Mouse (Mus musculus) intestine, embryonic 14.5 days (tissue): ENCODE results near the gene Ubtd2. TPM values are rescaled to one million over a fixed set of nuclear protein-coding genes. Genes with fewer than 3 reads are reported as not detected.

Experiments used
- ATAC-seq: fragments of 200-750 bp; cut with Nextera tagmentation; replicated peaks from 2 replicates; pipeline ENCODE4 v1.8.0; 2017; ENCODE audit warnings: low read depth, moderate number of reproducible peaks, moderate TSS enrichment, moderate library complexity; ENCODE audit not compliant: low FRiP score, low TSS enrichment
- DNase-seq: peaks from one replicate; pipeline ENCODE4 v3.0.0-alpha.2; 2018; ENCODE audit warnings: low spot score
- H3K27ac ChIP-seq: fragments of 300-500 bp; sonication (generic); 2 replicates; pipeline ENCODE4 v1.5.1; 2014; ENCODE audit warnings: low read depth, mild to moderate bottlenecking, control low read depth
- H3K27me3 ChIP-seq: fragments of 300-500 bp; sonication (generic); replicated peaks from 2 replicates; pipeline ENCODE4 v1.6.1; 2014; ENCODE audit warnings: low read length, control low read depth; ENCODE audit not compliant: control insufficient read depth, insufficient read depth
- H3K36me3 ChIP-seq: fragments of 300-500 bp; sonication (generic); 2 replicates; pipeline ENCODE4 v1.6.1; 2014; ENCODE audit warnings: low read length, control low read depth; ENCODE audit not compliant: control insufficient read depth, insufficient read depth
- H3K4me1 ChIP-seq: fragments of 300-500 bp; sonication (generic); replicated peaks from 2 replicates; pipeline ENCODE4 v1.6.1; 2014; ENCODE audit warnings: low read length, control low read depth, mixed read lengths; ENCODE audit not compliant: control insufficient read depth, insufficient read depth
- H3K4me2 ChIP-seq: fragments of 300-500 bp; sonication (generic); 2 replicates; pipeline ENCODE4 v1.6.1; 2014; ENCODE audit warnings: low read length
- H3K4me3 ChIP-seq: fragments of 300-500 bp; sonication (generic); 2 replicates; pipeline ENCODE4 v1.5.1; 2014; ENCODE audit warnings: low read depth, low read length, control low read depth, mixed read lengths
- H3K9ac ChIP-seq: fragments of 300-500 bp; sonication (generic); 2 replicates; pipeline ENCODE4 v1.6.1; 2014; ENCODE audit warnings: mild to moderate bottlenecking, low read length
- H3K9me3 ChIP-seq: fragments of 300-500 bp; sonication (generic); 2 replicates; pipeline ENCODE4 v1.6.1; 2016; ENCODE audit warnings: low read length, control low read depth; ENCODE audit not compliant: control insufficient read depth
- WGBS: fragments of 180-500 bp; shearing (Covaris S2); extraction: QIAGEN DNeasy Blood & Tissue Kit; methylation state at CpG from one replicate; pipeline ENCODE4 v1.1.7; 2014; 5-methylcytosine and 5-hydroxymethylcytosine counted together
- polyA plus RNA-seq: library from polyadenylated mRNA; unstranded; fragments of >200 nt; fragmentation: Nextera tagmentation; extraction: Ambion mirVana; gene quantifications from 2 replicates; pipeline ENCODE4 v1.2.1, GENCODE M21; 2014

Gene Ubtd2
- polyA plus RNA-seq, 1 experiment from 2014 or later, result 48.6 TPM

- whole genome bisulfite sequencing, result 59% methylated on average over 2 of the region's 2 CpGs
These were observed 26.4 kb downstream of the Ubtd2 start for GRCm38 (mm10) chr11:32481525-32481924.

DNA sequence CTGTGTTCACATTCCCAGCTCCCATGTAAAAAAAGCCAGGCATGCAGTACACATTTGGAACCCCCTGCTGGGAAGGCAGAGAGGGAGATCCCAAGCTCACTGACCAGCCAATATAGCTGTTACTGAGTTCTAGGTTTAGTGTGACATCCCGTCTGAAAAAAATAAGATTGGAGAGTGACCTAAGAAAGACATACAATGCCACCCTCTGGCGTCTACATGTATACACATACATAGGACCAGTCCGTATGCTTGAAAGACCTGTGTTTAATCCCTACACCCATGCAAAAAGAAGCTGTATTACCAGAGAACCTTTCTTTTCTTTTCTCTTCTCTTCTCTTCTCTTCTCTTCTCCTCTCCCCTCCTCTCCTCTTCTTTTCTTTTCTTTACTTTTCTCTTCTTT is 30.1 kb downstream of the Ubtd2 start:
- Histone ChIP-seq H3K36me3 (no peaks in the 10 kb centered on the region), H3K4me2 (no peak overlapping the region), H3K27me3 (no peaks in the 10 kb centered on the region), H3K4me3 (no peak overlapping the region), H3K27ac (no peak overlapping the region), H3K9ac (no peak overlapping the region), H3K4me1 (peaks cover 19% of the 10 kb centered on the region), H3K9me3 (no peaks in the 10 kb centered on the region)
- DNase-seq (no peak), ATAC-seq (no peak)
- WGBS, result 66% methylated on average over 3 of the region's 3 CpGs

More at GRCm38 (mm10) chr11:32481525-32481924, 26.4 kb downstream of the Ubtd2 start:
- DNase-seq, result no peak
- no peak for ATAC-seq
- H3K4me1 ChIP-seq, result no peaks in the 10 kb centered on the region; the same call in 1 of the 2 replicates
- no peak overlapping the region for H3K9ac ChIP-seq
- no peaks in the 10 kb centered on the region for H3K36me3 ChIP-seq
- H3K4me3 ChIP-seq, result no peak overlapping the region
- no peak overlapping the region for H3K27ac ChIP-seq
- H3K27me3 ChIP-seq, result no peaks in the 10 kb centered on the region
- no peaks in the 10 kb centered on the region for H3K9me3 ChIP-seq
- no peak overlapping the region for H3K4me2 ChIP-seq

GRCm38 (mm10) chr11:32486621-32487020 is 31.5 kb downstream of the Ubtd2 start:
- ATAC-seq (no peak), DNase-seq (no peak)
- Histone ChIP-seq H3K4me2 (no peak overlapping the region), H3K36me3 (no peaks in the 10 kb centered on the region), H3K27me3 (no peaks in the 10 kb centered on the region), H3K9ac (no peak overlapping the region), H3K4me1 (peaks cover 23% of the 10 kb centered on the region), H3K4me3 (no peak overlapping the region), H3K27ac (no peak overlapping the region), H3K9me3 (no peaks in the 10 kb centered on the region)
- 44% methylated on average over 3 of the region's 3 CpGs for WGBS

DNA sequence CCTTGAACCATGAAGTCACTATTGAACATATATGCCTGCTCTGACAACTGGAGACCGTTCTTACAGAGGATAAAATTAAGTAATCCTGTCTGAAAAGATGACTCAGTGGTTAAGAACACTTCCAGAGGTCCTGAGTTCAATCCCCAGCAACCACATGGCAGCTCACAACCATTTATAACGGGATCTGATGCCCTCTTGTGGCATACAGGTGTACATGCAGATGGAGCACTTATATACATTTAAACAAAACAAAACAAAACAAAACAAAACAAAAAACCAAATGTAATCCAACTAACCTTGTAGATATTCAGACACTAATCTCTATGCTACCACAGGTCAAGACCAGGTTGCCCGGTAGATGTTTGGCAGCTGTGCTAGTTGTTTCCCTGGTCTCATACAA is 32.3 kb downstream of the Ubtd2 start:
- Histone ChIP-seq H3K4me3 (no peak overlapping the region), H3K4me2 (no peak overlapping the region), H3K36me3 (no peaks in the 10 kb centered on the region), H3K27ac (no peak overlapping the region), H3K27me3 (no peaks in the 10 kb centered on the region), H3K9ac (no peak overlapping the region), H3K4me1 (peaks cover 23% of the 10 kb centered on the region), H3K9me3 (no peaks in the 10 kb centered on the region)
- no peak for DNase-seq
- 85% methylated on average over 3 of the region's 3 CpGs for WGBS
- ATAC-seq, result no peak

GRCm38 (mm10) chr11:32488344-32488743 is 33.2 kb downstream of the Ubtd2 start:
- H3K4me3 ChIP-seq, result no peak overlapping the region
- no peak overlapping the region for H3K9ac ChIP-seq
- H3K36me3 ChIP-seq, result no peaks in the 10 kb centered on the region
- peaks cover 23% of the 10 kb centered on the region for H3K4me1 ChIP-seq
- H3K9me3 ChIP-seq, result no peaks in the 10 kb centered on the region
- no peaks in the 10 kb centered on the region for H3K27me3 ChIP-seq
- no peak overlapping the region for H3K27ac ChIP-seq
- H3K4me2 ChIP-seq, result no peak overlapping the region
- DNase-seq (no peak), ATAC-seq (no peak)

- WGBS, result 69% methylated on average over 5 of the region's 5 CpGs
- Histone ChIP-seq H3K27ac (no peak overlapping the region), H3K4me2 (no peak overlapping the region), H3K27me3 (no peaks in the 10 kb centered on the region), H3K4me3 (no peak overlapping the region), H3K36me3 (no peaks in the 10 kb centered on the region), H3K9me3 (no peaks in the 10 kb centered on the region), H3K9ac (no peak overlapping the region), H3K4me1 (peaks cover 23% of the 10 kb centered on the region)
- ATAC-seq, result 0 out of 2 replicates have a peak, but pooled peaks have one; percentile 53
- DNase-seq, result no peak
These were observed 33.9 kb downstream of the Ubtd2 start for GRCm38 (mm10) chr11:32488808-32489670.

DNA sequence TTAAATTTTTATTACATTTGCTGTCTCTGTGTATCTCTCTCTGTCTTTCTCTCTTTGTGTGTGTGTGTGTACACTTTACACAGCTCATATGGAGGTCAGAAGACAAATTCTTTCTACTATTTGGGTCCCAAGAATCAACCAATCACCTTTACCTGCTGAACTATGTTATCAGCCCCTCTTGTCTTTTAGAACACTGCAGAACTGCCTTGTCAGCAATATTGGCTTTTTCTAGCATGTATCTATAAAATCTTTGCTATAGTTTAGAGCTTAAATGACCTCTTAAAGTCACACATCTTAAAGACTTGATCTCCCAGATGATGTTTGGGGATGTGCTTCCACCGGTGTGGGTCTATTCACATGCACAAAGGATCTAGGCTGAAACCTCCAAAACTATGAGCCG is 35.9 kb downstream of the Ubtd2 start:
- H3K27me3 ChIP-seq, result no peaks in the 10 kb centered on the region
- WGBS, result 94% methylated on average over 2 of the region's 2 CpGs
- ATAC-seq (no peak), DNase-seq (no peak)
- H3K9me3 ChIP-seq, result no peaks in the 10 kb centered on the region
- H3K4me3 ChIP-seq, result no peak overlapping the region
- H3K9ac ChIP-seq, result no peak overlapping the region
- H3K27ac ChIP-seq, result no peak overlapping the region
- peaks cover 23% of the 10 kb centered on the region for H3K4me1 ChIP-seq
- no peaks in the 10 kb centered on the region for H3K36me3 ChIP-seq
- H3K4me2 ChIP-seq, result no peak overlapping the region

DNA sequence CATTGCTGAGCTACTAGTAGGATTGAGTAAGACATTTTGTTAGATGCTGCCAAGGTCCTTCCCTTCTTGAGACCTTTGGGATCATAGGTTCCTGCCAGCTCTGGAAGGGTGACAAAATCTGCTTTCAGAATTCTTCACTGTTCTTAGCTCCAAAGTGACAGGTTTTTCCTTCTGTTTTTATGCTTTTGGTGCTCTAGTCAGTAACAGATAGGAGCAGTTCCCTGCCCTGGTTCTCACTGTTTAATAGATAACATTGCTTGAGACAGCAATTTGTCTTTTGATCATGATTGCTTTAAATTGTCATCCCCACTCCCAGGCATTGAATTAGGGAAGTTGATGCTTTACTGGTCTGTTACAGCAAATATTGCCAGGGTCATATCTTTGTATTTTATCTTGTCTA is 38.1 kb downstream of the Ubtd2 start:
- peaks cover 17% of the 10 kb centered on the region for H3K4me1 ChIP-seq
- H3K4me2 ChIP-seq, result no peak overlapping the region
- no peaks in the 10 kb centered on the region for H3K36me3 ChIP-seq
- no peak overlapping the region for H3K27ac ChIP-seq
- ATAC-seq (no peak), DNase-seq (no peak)
- H3K9me3 ChIP-seq, result no peaks in the 10 kb centered on the region
- no peak overlapping the region for H3K9ac ChIP-seq
- H3K27me3 ChIP-seq, result no peaks in the 10 kb centered on the region
- H3K4me3 ChIP-seq, result no peak overlapping the region

- DNase-seq (no peak), ATAC-seq (no peak)
- H3K4me3 ChIP-seq, result no peak overlapping the region
- H3K9me3 ChIP-seq, result no peaks in the 10 kb centered on the region
- peaks cover 9% of the 10 kb centered on the region; the same call in 1 of the 2 replicates for H3K4me1 ChIP-seq
- no peaks in the 10 kb centered on the region for H3K27me3 ChIP-seq
- WGBS, result 76% methylated on average over 2 of the region's 2 CpGs
- H3K36me3 ChIP-seq, result peaks cover 5% of the 10 kb centered on the region; the same call in 1 of the 2 replicates
- H3K9ac ChIP-seq, result no peak overlapping the region
- no peak overlapping the region for H3K27ac ChIP-seq
- H3K4me2 ChIP-seq, result no peak overlapping the region
These were observed 40.1 kb downstream of the Ubtd2 start for GRCm38 (mm10) chr11:32495283-32495682.
